Mouse (Mus musculus) ovary, adult 18-20 months (tissue): ENCODE results near the gene Ugt1a9.
"Not testable (repeated sequence)": the region's sequence is repeated elsewhere in the genome, so short reads cannot be mapped to it uniquely, and the experiment has no call there.

Experiments used
- DNase-seq: peaks from one replicate; pipeline ENCODE4 v3.0.0; 2022; ENCODE audit warnings: low spot score, mixed read lengths

Gene Ugt1a9

GRCm38 (mm10) chr1:88109027-88109557 lies 38.5 kb downstream of the Ugt1a9 start:
- DNase-seq, result not testable (repeated sequence)

GRCm38 (mm10) chr1:88109604-88110003 lies 39.0 kb downstream of the Ugt1a9 start:
- not testable (repeated sequence) for DNase-seq

GRCm38 (mm10) chr1:88112769-88113168 lies 42.2 kb downstream of the Ugt1a9 start:
- DNase-seq, result not testable (repeated sequence)

- DNase-seq, result not testable (repeated sequence)
Observed at GRCm38 (mm10) chr1:88120550-88120949, 50.0 kb downstream of the Ugt1a9 start.

GRCm38 (mm10) chr1:88121521-88121920 lies 50.9 kb downstream of the Ugt1a9 start:
- DNase-seq, result not testable (repeated sequence)

- DNase-seq, result not testable (repeated sequence)
Observed at GRCm38 (mm10) chr1:88125827-88126360, 55.3 kb downstream of the Ugt1a9 start.

- not testable (repeated sequence) for DNase-seq
Observed at GRCm38 (mm10) chr1:88129091-88129490, 58.5 kb downstream of the Ugt1a9 start.

- DNase-seq, result not testable (repeated sequence)
Observed at GRCm38 (mm10) chr1:88130223-88130622, 59.6 kb downstream of the Ugt1a9 start.

GRCm38 (mm10) chr1:88133908-88134456 lies 63.4 kb downstream of the Ugt1a9 start:
- no peak for DNase-seq

- DNase-seq, result peak; percentile 41
Observed at GRCm38 (mm10) chr1:88134457-88135011, 63.9 kb downstream of the Ugt1a9 start, which contains the start of gene Ugt1a6a. Ugt1a6a (plus strand) TSS chr1:88134809.

- not testable (repeated sequence) for DNase-seq
Observed at GRCm38 (mm10) chr1:88135229-88135904, 64.8 kb downstream of the Ugt1a9 start.

GRCm38 (mm10) chr1:88136646-88137045 lies 66.0 kb downstream of the Ugt1a9 start:
- no peak for DNase-seq

GRCm38 (mm10) chr1:88137264-88137663 lies 66.7 kb downstream of the Ugt1a9 start:
- no peak for DNase-seq

- no peak for DNase-seq
Observed at GRCm38 (mm10) chr1:88138145-88138544, 67.5 kb downstream of the Ugt1a9 start.

GRCm38 (mm10) chr1:88140492-88140891 lies 69.9 kb downstream of the Ugt1a9 start:
- not testable (repeated sequence) for DNase-seq

GRCm38 (mm10) chr1:88143966-88144675 lies 73.5 kb downstream of the Ugt1a9 start:
- DNase-seq, result not testable (repeated sequence)

- DNase-seq, result not testable (repeated sequence)
Observed at GRCm38 (mm10) chr1:88145278-88145677, 74.7 kb downstream of the Ugt1a9 start.

GRCm38 (mm10) chr1:88150133-88150532 lies 79.5 kb downstream of the Ugt1a9 start:
- not testable (repeated sequence) for DNase-seq

- DNase-seq, result no peak
Observed at GRCm38 (mm10) chr1:88158430-88158829, 87.8 kb downstream of the Ugt1a9 start.

- no peak for DNase-seq
Observed at GRCm38 (mm10) chr1:88165711-88166110, 95.1 kb downstream of the Ugt1a9 start, which contains the start of gene Ugt1a5. Ugt1a5 (plus strand) TSS chr1:88166012.

GRCm38 (mm10) chr1:88172190-88172589 lies 101.6 kb downstream of the Ugt1a9 start:
- not testable (repeated sequence) for DNase-seq

- DNase-seq, result no peak
Observed at GRCm38 (mm10) chr1:88179657-88180056, 109.1 kb downstream of the Ugt1a9 start.
